Mouse (Mus musculus): ENCODE measurements at regions not wholly inside any gene's neighbourhood (a gene's known extent, or its start where the extent isn't known, plus 50 kb on each side); places are given as distances from the start of the nearest gene placed in this dataset.

- 88% methylated on average over 2 of the region's 2 CpGs for WGBS
These were observed 120.4 kb upstream of the 1700016C15Rik start for GRCm38 (mm10) chr1:177609226-177609625.

GRCm38 (mm10) chr1:177609683-177610082 lies 119.9 kb upstream of the 1700016C15Rik start:
- WGBS: 78% methylated on average over 5 of the region's 5 CpGs
- H3K36me3 ChIP-seq: no peaks in the 10 kb centered on the region
- H3K9me3 ChIP-seq (replicated peaks): no peaks in the 10 kb centered on the region
- H3K4me3 ChIP-seq: no peak overlapping the region
- H3K4me1 ChIP-seq: peaks cover 5% of the 10 kb centered on the region; the same call in 1 of the 2 replicates
- DNase-seq (ENCODE audit: low spot score): no peak
- no peak overlapping the region for H3K27ac ChIP-seq
- no peaks in the 10 kb centered on the region for H3K27me3 ChIP-seq (ENCODE audit: low read depth, poor library complexity, severe bottlenecking)

More at GRCm38 (mm10) chr1:177609226-177609625, 120.4 kb upstream of the 1700016C15Rik start:
- H3K4me3 ChIP-seq: no peak overlapping the region
- H3K4me1 ChIP-seq: peaks cover 5% of the 10 kb centered on the region; the same call in 1 of the 2 replicates
- no peaks in the 10 kb centered on the region for H3K9me3 ChIP-seq (replicated peaks)
- no peaks in the 10 kb centered on the region for H3K27me3 ChIP-seq (ENCODE audit: low read depth, poor library complexity, severe bottlenecking)
- no peak for DNase-seq (ENCODE audit: low spot score)
- H3K27ac ChIP-seq: no peak overlapping the region
- no peaks in the 10 kb centered on the region for H3K36me3 ChIP-seq

DNA sequence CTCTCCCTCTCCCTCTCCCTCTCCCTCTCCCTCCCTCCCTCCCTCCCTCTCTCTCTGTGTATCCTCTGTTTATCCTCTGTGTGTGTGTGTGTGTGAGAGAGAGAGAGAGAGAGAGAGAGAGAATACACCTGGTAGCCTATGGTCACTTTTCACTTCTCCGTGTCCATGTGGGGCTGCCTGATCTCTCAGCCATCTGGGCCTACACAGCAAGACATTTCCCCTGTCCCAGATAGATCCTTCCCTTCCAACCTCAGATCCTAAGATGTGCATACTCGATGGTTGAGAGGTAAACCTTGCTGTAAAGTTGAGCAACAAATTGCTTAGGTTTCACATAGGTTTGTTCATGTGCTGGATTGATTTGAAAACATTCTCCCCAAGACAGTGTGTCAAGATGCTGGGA lies 119.5 kb upstream of the 1700016C15Rik start:
- no peaks in the 10 kb centered on the region for H3K27me3 ChIP-seq (ENCODE audit: low read depth, poor library complexity, severe bottlenecking)
- H3K9me3 ChIP-seq (replicated peaks): no peaks in the 10 kb centered on the region
- no peak overlapping the region for H3K27ac ChIP-seq
- 80% methylated on average over 2 of the region's 2 CpGs for WGBS
- H3K4me1 ChIP-seq: peaks cover 5% of the 10 kb centered on the region; the same call in 1 of the 2 replicates
- no peaks in the 10 kb centered on the region for H3K36me3 ChIP-seq
- H3K4me3 ChIP-seq: no peak overlapping the region
- DNase-seq (ENCODE audit: low spot score): no peak

DNA sequence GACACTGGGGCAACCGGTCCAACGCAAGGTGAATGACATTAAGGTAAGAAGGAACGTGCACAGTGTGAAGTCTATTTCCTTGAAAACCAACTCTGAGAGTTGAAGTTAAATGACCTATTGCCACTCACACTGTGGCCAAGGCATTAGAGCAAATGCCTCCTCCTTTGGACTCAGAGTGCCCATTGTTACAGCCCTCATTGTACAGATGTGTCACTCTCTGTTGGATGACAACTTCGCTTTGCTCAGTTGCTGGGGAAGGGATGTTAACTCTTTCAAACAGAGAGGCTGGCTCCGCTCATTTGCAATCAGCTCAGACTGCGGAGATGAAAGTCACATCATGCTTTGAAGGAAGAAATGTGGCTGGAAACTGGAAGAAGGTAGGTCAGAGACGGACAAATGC lies 117.1 kb upstream of the 1700016C15Rik start:
- H3K9me3 ChIP-seq (replicated peaks): no peaks in the 10 kb centered on the region
- WGBS: 88% methylated on average over 7 of the region's 7 CpGs
- H3K36me3 ChIP-seq: no peaks in the 10 kb centered on the region
- no peak overlapping the region for H3K4me3 ChIP-seq
- no peak for DNase-seq (ENCODE audit: low spot score)
- H3K27ac ChIP-seq: no peak overlapping the region
- no peaks in the 10 kb centered on the region for H3K27me3 ChIP-seq (ENCODE audit: low read depth, poor library complexity, severe bottlenecking)
- H3K4me1 ChIP-seq: no peaks in the 10 kb centered on the region

GRCm38 (mm10) chr1:177615609-177616008 lies 114.0 kb upstream of the 1700016C15Rik start:
- Histone ChIP-seq H3K36me3 (no peaks in the 10 kb centered on the region), H3K4me1 (peaks cover 7% of the 10 kb centered on the region), H3K27ac (no peak overlapping the region), H3K9me3 (replicated peaks) (no peaks in the 10 kb centered on the region), H3K4me3 (no peak overlapping the region), H3K27me3 (ENCODE audit: low read depth, poor library complexity, severe bottlenecking) (no peaks in the 10 kb centered on the region)
- no peak for DNase-seq (ENCODE audit: low spot score)
- WGBS: 95% methylated on average over 9 of the region's 9 CpGs

DNA sequence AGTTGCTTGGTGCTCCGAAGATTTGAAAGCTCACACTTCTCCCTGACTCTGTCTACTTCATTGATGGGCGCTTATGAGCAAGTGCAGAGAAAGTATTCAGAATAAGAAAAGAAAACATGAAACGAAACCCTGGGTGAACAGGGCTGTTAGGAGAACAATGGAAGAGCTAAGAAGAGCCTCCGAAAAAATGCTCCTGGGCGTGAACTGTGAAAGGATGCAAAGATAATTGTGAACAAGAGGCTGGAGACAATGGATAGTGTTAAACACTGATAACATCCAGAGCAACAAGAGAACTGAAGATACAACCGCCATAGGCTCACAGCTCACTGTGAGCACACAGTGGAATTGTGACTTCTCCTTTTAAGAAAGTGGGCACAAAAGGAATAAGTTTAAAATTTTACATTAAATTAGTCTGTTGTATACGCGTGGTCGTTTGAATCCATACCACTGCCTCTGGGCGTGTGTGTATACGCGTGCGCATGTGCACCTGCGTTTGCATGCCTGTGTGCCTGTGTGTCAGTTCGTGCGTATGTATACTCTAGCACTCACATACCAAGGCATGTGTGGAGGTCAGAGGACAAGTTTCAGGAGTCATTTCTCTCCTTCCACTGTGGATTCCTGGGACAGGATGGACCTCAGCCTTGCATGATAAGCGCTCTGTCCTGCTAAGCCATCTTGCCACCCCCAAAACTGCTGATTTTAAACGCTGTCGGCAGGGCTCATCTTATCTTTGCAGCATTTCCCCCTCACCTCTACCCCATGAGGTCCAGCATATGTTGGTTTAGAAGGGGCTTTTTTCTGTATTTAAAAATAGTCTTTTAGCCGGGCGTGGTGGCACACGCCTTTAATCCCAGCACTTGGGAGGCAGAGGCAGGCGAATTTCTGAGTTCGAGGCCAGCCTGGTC lies 113.0 kb upstream of the 1700016C15Rik start:
- H3K27ac ChIP-seq: no peak overlapping the region
- DNase-seq (ENCODE audit: low spot score): no peak
- WGBS: 92% methylated on average over 24 of the region's 24 CpGs
- no peaks in the 10 kb centered on the region for H3K36me3 ChIP-seq
- peaks cover 9% of the 10 kb centered on the region for H3K4me1 ChIP-seq
- no peak overlapping the region for H3K4me3 ChIP-seq
- H3K27me3 ChIP-seq (ENCODE audit: low read depth, poor library complexity, severe bottlenecking): no peaks in the 10 kb centered on the region
- no peaks in the 10 kb centered on the region for H3K9me3 ChIP-seq (replicated peaks)

GRCm38 (mm10) chr1:177620501-177621099 lies 109.0 kb upstream of the 1700016C15Rik start:
- Histone ChIP-seq H3K27me3 (ENCODE audit: low read depth, poor library complexity, severe bottlenecking) (no peaks in the 10 kb centered on the region), H3K9me3 (replicated peaks) (no peaks in the 10 kb centered on the region), H3K36me3 (no peaks in the 10 kb centered on the region), H3K4me1 (peaks cover 22% of the 10 kb centered on the region), H3K27ac (no peak overlapping the region), H3K4me3 (no peak overlapping the region)
- no peak for DNase-seq (ENCODE audit: low spot score)
- WGBS: 85% methylated on average over 15 of the region's 15 CpGs

DNA sequence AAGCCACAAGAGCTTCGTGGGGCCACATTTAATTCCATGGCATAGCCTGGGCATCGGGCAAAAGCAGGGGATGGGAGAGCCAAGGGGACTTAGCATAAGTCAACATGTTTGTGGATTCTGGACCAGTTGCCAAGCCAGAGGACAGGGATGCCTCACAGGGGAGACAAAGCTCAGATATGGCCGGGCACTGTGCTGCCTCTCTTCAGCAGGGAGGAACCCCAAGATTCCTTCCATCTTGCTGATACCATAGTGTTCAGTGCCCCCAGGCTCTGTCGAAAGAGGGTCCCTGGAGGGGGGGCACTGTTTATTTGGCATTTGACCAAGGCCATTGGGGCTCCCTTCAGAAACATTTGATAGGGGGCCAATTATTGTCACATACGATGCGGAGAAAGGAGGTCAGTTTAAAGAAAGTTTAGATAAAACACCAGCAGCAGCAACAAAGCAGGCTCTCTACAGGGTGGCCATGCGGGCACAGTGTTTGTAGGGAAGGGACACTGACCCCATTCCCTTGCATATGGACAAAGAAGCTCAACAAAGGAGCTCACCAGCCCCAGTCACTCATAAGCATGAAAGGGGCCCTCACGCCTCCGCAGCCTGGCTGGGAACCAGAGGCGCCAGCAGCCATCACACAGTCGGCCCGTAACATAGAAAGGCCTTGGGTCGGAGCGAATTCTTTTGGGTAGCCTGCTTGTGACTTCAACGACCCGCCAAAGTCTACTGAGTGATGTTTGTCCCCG lies 107.6 kb upstream of the 1700016C15Rik start:
- Histone ChIP-seq H3K4me3 (no peak overlapping the region), H3K4me1 (peaks cover 22% of the 10 kb centered on the region), H3K36me3 (no peaks in the 10 kb centered on the region), H3K9me3 (replicated peaks) (no peaks in the 10 kb centered on the region), H3K27me3 (ENCODE audit: low read depth, poor library complexity, severe bottlenecking) (no peaks in the 10 kb centered on the region), H3K27ac (peak overlapping the region; percentile 19)
- 93% methylated on average over 17 of the region's 17 CpGs for WGBS
- DNase-seq (ENCODE audit: low spot score): no peak

DNA sequence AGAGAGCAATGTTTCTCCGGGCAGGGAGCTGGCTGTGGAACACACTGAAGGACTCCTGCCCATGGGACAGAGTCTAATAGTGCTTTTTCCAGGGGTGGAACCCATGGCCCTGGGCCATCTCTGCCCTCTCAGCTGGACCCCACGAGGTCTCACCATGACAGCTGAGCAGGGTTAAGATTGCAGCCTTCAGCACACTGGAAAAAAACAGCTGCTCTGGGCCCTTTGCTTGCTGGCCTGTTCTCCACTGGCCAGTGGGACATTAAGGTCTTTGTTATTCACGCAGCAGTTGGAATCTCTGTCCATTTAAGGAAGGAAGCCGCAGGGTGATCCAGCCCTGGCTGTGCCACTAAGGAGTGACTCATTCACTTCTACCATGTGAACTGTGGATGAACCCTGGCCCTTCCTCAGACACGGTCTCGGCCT lies 106.3 kb upstream of the 1700016C15Rik start:
- H3K4me1 ChIP-seq: peaks cover 22% of the 10 kb centered on the region

DNA sequence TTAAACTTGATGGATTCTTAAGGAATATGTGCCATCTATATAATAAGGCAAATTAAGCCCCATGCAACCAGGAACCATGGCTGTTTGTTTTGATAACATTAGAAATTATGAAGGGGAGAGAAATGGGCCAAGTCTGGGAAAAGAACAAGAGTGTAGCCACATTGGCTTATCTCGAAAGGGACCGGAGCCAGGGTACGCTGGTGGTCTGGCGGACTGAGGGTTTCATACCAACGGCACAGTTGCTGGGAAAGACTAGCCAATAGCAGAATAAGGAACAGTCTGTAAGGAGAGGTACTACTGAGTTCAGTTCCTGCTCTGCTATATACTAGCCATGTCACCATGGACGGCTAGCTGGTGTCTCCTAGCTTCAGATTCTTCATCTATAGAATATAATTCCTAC lies 105.9 kb upstream of the 1700016C15Rik start:
- peaks cover 22% of the 10 kb centered on the region for H3K4me1 ChIP-seq
- H3K9me3 ChIP-seq (replicated peaks): no peaks in the 10 kb centered on the region
- no peaks in the 10 kb centered on the region for H3K36me3 ChIP-seq
- no peak overlapping the region for H3K4me3 ChIP-seq
- no peaks in the 10 kb centered on the region for H3K27me3 ChIP-seq (ENCODE audit: low read depth, poor library complexity, severe bottlenecking)
- no peak for DNase-seq (ENCODE audit: low spot score)
- WGBS: 91% methylated on average over 6 of the region's 6 CpGs
- no peak overlapping the region for H3K27ac ChIP-seq

More for the DNA sequence above, 106.3 kb upstream of the 1700016C15Rik start:
- DNase-seq (ENCODE audit: low spot score): no peak
- 59% methylated on average over 6 of the region's 6 CpGs for WGBS
- Histone ChIP-seq H3K27ac (peak overlapping the region; percentile 28; the same call in 1 of the 2 replicates), H3K36me3 (no peaks in the 10 kb centered on the region), H3K27me3 (ENCODE audit: low read depth, poor library complexity, severe bottlenecking) (no peaks in the 10 kb centered on the region), H3K4me3 (no peak overlapping the region), H3K9me3 (replicated peaks) (no peaks in the 10 kb centered on the region)

DNA sequence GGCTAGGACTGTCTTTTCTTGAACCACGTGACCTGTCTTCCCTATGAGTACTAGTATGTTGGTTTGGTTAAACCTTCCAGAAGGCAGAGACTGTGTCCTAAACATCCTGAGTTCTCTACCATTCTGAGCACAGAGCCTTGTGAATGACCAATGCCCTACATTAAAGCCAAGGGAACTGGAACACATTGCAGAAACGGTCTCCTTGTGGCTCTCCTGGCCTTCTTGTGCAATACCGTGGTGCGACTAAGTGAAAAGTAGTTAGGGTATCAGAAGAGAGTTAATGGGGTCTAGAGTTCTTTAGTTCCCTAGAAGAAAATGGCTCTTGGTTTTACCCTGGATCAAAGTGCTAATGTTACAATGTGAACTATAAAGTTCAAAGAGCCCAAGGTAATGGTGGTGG lies 101.8 kb upstream of the 1700016C15Rik start:
- whole genome bisulfite sequencing: 91% methylated on average over 4 of the region's 4 CpGs
- Histone ChIP-seq H3K36me3 (no peaks in the 10 kb centered on the region), H3K4me3 (no peak overlapping the region), H3K9me3 (replicated peaks) (no peaks in the 10 kb centered on the region), H3K27ac (no peak overlapping the region), H3K4me1 (peaks cover 7% of the 10 kb centered on the region), H3K27me3 (ENCODE audit: low read depth, poor library complexity, severe bottlenecking) (no peaks in the 10 kb centered on the region)
- DNase-seq (ENCODE audit: low spot score): no peak

DNA sequence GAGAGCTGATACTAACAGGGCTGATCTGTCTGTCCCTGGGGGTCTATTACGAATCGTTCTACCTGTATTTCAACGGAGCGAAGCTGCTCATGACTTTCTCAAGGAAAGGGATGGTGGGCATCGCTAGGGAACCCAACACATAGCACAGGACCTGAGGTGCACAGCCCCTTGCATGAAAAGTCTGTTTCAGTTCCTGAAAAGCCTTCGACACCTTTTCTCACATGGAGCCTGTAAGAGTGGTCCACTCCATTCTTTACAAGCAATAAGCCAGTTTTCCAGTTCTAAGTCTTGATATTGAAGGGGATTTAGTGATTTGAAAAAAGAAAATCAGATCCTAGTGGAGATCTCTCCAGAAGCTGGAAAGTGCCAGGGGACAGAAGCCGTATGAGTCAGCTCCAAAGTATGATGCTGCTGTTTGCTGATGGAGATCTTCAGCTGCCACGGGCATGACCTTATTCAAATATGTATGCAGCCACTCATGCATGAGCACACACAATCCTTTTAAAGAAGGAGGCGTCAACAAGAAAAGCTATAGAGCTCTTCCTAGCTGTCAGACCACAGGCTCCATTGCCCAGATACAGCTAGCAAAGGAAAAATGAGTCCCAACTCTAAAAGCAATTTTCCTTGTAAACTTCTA lies 95.5 kb upstream of the 1700016C15Rik start:
- no peaks in the 10 kb centered on the region for H3K27me3 ChIP-seq (ENCODE audit: low read depth, poor library complexity, severe bottlenecking)
- peaks cover 14% of the 10 kb centered on the region; the same call in 1 of the 2 replicates for H3K4me1 ChIP-seq
- DNase-seq (ENCODE audit: low spot score): no peak
- no peak overlapping the region for H3K27ac ChIP-seq
- WGBS: 90% methylated on average over 9 of the region's 9 CpGs
- H3K9me3 ChIP-seq (replicated peaks): no peaks in the 10 kb centered on the region
- H3K4me3 ChIP-seq: no peak overlapping the region
- no peaks in the 10 kb centered on the region for H3K36me3 ChIP-seq
